23 mouse cellular contexts compared by ENCODE assay signal in genomic region chr16:65022364-65022763, GRCm38 (mm10).
DNase-seq lines count a peak whose midpoint lies in the region; ATAC-seq lines count a peak whose summit lies in the region.
"Had no signal": no experiment of that assay in that cellular context is flagged by ENCODE, and none has a peak within 500 bp of the region (broad histone marks: within the 10 kb centered on the region; RNA-seq: fewer than 3 reads in every experiment).

No protein-coding gene starts in this region.

- intact Hi-C loops in left cerebral cortex, postnatal 10 days (cut with DNase I) = no loop called here
- intact Hi-C loops in left cerebral cortex, postnatal 14 days (cut with DNase I) = no loop called here

- ATAC-seq in frontal cortex, adult (ENCODE audit: low TSS enrichment) = peak; percentile 99
- ATAC-seq: activated CD4-positive, CD25-positive, alpha-beta regulatory T cell, adult 4 months; forebrain, embryonic 14.5 days; hindbrain, embryonic 16.5 days had no signal

- no peak for DNase-seq in frontal cortex, postnatal 10 days (ENCODE audit: low spot score in 2 of 2)
- DNase-seq in left cerebral cortex, adult 18-20 months (ENCODE audit: low spot score in 2 of 2) = peak; percentile 36 to 65
- no peak for DNase-seq in left cerebral cortex, postnatal 10 days (ENCODE audit: extremely low spot score in 1 of 2, low spot score in 2 of 2)
- peak; percentile 81 for DNase-seq in brain, adult 2 months (ENCODE audit: low read depth, low spot score)
- peak; percentile 10 to 38 for DNase-seq in left cerebral cortex, postnatal 14 days (ENCODE audit: low spot score in 2 of 2)
- DNase-seq in adipocyte (ENCODE audit: low spot score) = no peak
- DNase-seq in testis, postnatal 14 days (ENCODE audit: low spot score) = no peak
- DNase-seq: adrenal gland, postnatal 10 days; cerebellum, adult 11 months; cerebellum, adult 9-10 months; cerebellum, postnatal 36 days; gastrocnemius, postnatal 10 days; kidney, adult 18-20 months; kidney, postnatal 25 days; liver; lung, adult 2 months; lung, postnatal 10 days; thymus, adult 18-20 months; thymus, postnatal 25 days had no signal

Comparison
In these comparisons a context has a peak if more than half of its experiments do, and no peak if none do; other contexts are left out.
1. DNase-seq: peak in left cerebral cortex, adult 18-20 months (2 of 2), brain, adult 2 months (single experiment) and left cerebral cortex, postnatal 14 days (2 of 2); none in frontal cortex, postnatal 10 days (0 of 2), left cerebral cortex, postnatal 10 days (0 of 2), adipocyte (single experiment) and testis, postnatal 14 days (single experiment).